Mouse (Mus musculus): ENCODE results near the gene Kpna1. TPM values are rescaled to one million over a fixed set of nuclear protein-coding genes. Genes with fewer than 3 reads are reported as not detected.
"Not testable (repeated sequence)": the region's sequence is repeated elsewhere in the genome, so short reads cannot be mapped to it uniquely, and the experiment has no call there.

Kpna1 gene
- polyA plus RNA-seq, 1 experiment, result 130 TPM

DNA sequence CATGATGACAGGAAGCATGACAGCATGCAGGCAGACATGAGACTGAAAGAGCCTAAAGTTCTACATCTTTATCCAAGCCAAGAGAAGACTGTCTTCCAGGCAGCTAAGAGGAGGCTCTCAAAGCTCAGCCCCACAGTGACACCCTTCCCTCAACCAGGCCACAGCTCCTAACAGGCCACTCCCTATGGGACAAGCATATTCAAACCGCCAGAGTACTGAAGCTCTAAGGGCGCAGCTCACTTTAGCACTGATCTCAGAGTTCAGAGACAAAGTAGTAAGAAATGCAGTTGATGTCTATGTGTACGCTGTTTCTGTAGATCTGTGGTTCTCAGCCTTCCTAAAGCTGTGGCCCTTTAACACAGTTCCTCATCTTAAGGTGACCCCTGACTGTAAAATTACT lies 27.3 kb upstream of the Kpna1 start:
- TF ChIP-seq CTCF (IDR thresholded peaks at IDR 0.05; ENCODE audit: insufficient read depth, low read depth, low read length) (no peak), POLR2A (IDR thresholded peaks at IDR 0.05; ENCODE audit: insufficient read depth, low read depth, low read length) (no peak)
- Histone ChIP-seq H3K4me1 (ENCODE audit: control insufficient read depth, insufficient read depth, low read length) (no peaks in the 10 kb centered on the region), H3K4me3 (ENCODE audit: insufficient read depth, low read depth, low read length) (no peak overlapping the region), H3K27ac (ENCODE audit: insufficient read depth, low read depth, low read length) (no peak overlapping the region)
- WGBS, result 96% methylated on average over 3 of the region's 3 CpGs

DNA sequence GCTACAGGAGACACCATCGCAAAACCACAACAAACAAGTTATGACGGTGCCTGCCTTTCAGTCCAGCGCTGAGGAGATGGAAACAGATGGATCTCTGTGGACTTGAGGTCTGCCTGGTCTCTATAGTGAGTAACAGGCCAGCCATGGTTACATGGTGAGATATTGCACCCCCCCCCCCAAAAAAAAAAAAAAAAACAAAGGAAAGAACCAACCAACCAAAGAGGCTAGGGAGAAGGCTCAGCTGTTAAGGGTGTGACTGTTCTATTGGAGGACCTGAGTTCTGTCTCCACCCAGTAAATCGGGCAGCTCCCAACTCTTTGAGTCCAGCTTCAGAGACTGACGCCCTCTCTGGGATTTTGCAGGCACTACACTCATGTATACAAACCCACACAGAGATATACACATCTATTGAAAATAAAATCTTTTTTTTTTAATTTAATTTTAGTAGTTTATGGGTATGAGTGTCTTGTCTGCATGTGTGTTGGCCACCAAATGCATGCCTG lies 25.9 kb upstream of the Kpna1 start:
- 93% methylated on average over 5 of the region's 5 CpGs for WGBS

GRCm38 (mm10) chr16:35965991-35966390 lies 12.6 kb upstream of the Kpna1 start:
- not testable (repeated sequence) for H3K4me1 ChIP-seq (ENCODE audit: control insufficient read depth, insufficient read depth, low read length); H3K4me3 ChIP-seq (ENCODE audit: insufficient read depth, low read depth, low read length); H3K27ac ChIP-seq (ENCODE audit: insufficient read depth, low read depth, low read length)
- 86% methylated on average over 4 of the region's 4 CpGs for WGBS

More for the DNA sequence above, 25.9 kb upstream of the Kpna1 start:
- Histone ChIP-seq H3K27ac (ENCODE audit: insufficient read depth, low read depth, low read length) (no peak overlapping the region), H3K4me1 (ENCODE audit: control insufficient read depth, insufficient read depth, low read length) (no peaks in the 10 kb centered on the region), H3K4me3 (ENCODE audit: insufficient read depth, low read depth, low read length) (no peak overlapping the region)
- TF ChIP-seq CTCF (IDR thresholded peaks at IDR 0.05; ENCODE audit: insufficient read depth, low read depth, low read length), result no peak
- no peak for TF ChIP-seq POLR2A (IDR thresholded peaks at IDR 0.05; ENCODE audit: insufficient read depth, low read depth, low read length)

- H3K4me3 ChIP-seq (ENCODE audit: insufficient read depth, low read depth, low read length), result no peak overlapping the region
- TF ChIP-seq POLR2A (IDR thresholded peaks at IDR 0.05; ENCODE audit: insufficient read depth, low read depth, low read length), result no peak
- TF ChIP-seq CTCF (IDR thresholded peaks at IDR 0.05; ENCODE audit: insufficient read depth, low read depth, low read length), result no peak
- no peaks in the 10 kb centered on the region for H3K4me1 ChIP-seq (ENCODE audit: control insufficient read depth, insufficient read depth, low read length)
- WGBS, result 54% methylated on average over 5 of the region's 5 CpGs
- H3K27ac ChIP-seq (ENCODE audit: insufficient read depth, low read depth, low read length), result no peak overlapping the region
Observed at GRCm38 (mm10) chr16:35966411-35967115, 12.0 kb upstream of the Kpna1 start.

DNA sequence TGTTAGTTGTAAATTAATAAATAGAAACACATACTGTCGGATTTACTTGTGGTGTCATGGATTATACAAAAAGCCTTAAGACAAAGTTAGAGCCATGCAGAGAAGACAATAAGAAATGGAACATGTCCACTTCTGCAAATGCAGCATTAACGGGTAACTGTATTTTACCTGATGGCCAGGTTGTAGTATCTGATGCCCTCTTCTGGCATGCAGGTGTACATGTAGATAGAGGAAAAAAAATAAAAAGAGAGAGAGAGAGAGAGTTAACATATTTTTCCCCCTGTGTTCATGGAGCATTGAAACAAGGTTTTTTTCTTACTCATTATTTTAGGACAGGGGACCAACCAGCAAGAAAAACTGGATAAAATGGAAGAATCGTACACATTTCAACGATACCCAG lies 11.2 kb upstream of the Kpna1 start:
- H3K27ac ChIP-seq (ENCODE audit: insufficient read depth, low read depth, low read length), result no peak overlapping the region
- H3K4me1 ChIP-seq (ENCODE audit: control insufficient read depth, insufficient read depth, low read length), result no peaks in the 10 kb centered on the region
- TF ChIP-seq POLR2A (IDR thresholded peaks at IDR 0.05; ENCODE audit: insufficient read depth, low read depth, low read length) (no peak), CTCF (IDR thresholded peaks at IDR 0.05; ENCODE audit: insufficient read depth, low read depth, low read length) (no peak)
- no peak overlapping the region for H3K4me3 ChIP-seq (ENCODE audit: insufficient read depth, low read depth, low read length)
- WGBS, result 94% methylated on average over 4 of the region's 4 CpGs

- Histone ChIP-seq H3K4me3 (ENCODE audit: insufficient read depth, low read depth, low read length) (no peak overlapping the region), H3K4me1 (ENCODE audit: control insufficient read depth, insufficient read depth, low read length) (no peaks in the 10 kb centered on the region), H3K27ac (ENCODE audit: insufficient read depth, low read depth, low read length) (no peak overlapping the region)
- TF ChIP-seq CTCF (IDR thresholded peaks at IDR 0.05; ENCODE audit: insufficient read depth, low read depth, low read length) (no peak), POLR2A (IDR thresholded peaks at IDR 0.05; ENCODE audit: insufficient read depth, low read depth, low read length) (no peak)
- 71% methylated on average over 2 of the region's 2 CpGs for WGBS
Observed at GRCm38 (mm10) chr16:35968149-35968548, 10.4 kb upstream of the Kpna1 start.

GRCm38 (mm10) chr16:35974021-35974420 lies 4.5 kb upstream of the Kpna1 start:
- WGBS, result 76% methylated on average over 1 of the region's 1 CpGs
- Histone ChIP-seq H3K27ac (ENCODE audit: insufficient read depth, low read depth, low read length) (no peak overlapping the region), H3K4me1 (ENCODE audit: control insufficient read depth, insufficient read depth, low read length) (no peaks in the 10 kb centered on the region), H3K4me3 (ENCODE audit: insufficient read depth, low read depth, low read length) (no peak overlapping the region)
- TF ChIP-seq CTCF (IDR thresholded peaks at IDR 0.05; ENCODE audit: insufficient read depth, low read depth, low read length), result no peak
- TF ChIP-seq POLR2A (IDR thresholded peaks at IDR 0.05; ENCODE audit: insufficient read depth, low read depth, low read length), result no peak

DNA sequence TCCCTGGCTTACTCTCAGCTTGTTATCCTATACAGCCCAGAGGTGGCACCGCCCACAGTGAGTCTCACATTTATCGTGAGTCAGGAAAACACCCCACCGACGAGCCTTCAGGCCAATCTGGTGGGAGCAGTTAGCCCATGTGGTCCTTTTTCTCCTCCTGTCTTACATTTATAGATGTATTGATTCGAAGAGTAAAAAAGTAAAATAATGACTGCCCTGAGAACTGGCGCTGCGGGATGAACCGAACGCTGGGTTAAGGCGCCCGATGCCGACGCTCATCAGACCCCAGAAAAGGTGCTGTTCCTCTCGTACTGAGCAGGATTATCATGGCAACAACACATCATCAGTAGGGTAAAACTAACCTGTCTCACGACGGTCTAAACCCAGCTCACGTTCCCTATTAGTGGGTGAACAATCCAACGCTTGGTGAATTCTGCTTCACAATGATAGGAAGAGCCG lies 2.8 kb downstream of the Kpna1 start:
- Histone ChIP-seq H3K4me3 (ENCODE audit: insufficient read depth, low read depth, low read length) (no peak overlapping the region), H3K4me1 (ENCODE audit: control insufficient read depth, insufficient read depth, low read length) (0 out of 2 replicates have a peak, but pooled peaks cover 2% of the 10 kb centered on the region), H3K27ac (ENCODE audit: insufficient read depth, low read depth, low read length) (no peak overlapping the region)
- WGBS, result 62% methylated on average over 19 of the region's 19 CpGs
- no peak for TF ChIP-seq POLR2A (IDR thresholded peaks at IDR 0.05; ENCODE audit: insufficient read depth, low read depth, low read length)
- TF ChIP-seq CTCF (IDR thresholded peaks at IDR 0.05; ENCODE audit: insufficient read depth, low read depth, low read length), result no peak

- H3K4me3 ChIP-seq (ENCODE audit: insufficient read depth, low read depth, low read length), result peak overlapping the region; percentile 22; the same call in 1 of the 2 replicates
- peaks cover 5% of the 10 kb centered on the region; the same call in 1 of the 2 replicates for H3K4me1 ChIP-seq (ENCODE audit: control insufficient read depth, insufficient read depth, low read length)
- peak overlapping the region; percentile 74 for H3K27ac ChIP-seq (ENCODE audit: insufficient read depth, low read depth, low read length)
- 2% methylated on average over 15 of the region's 15 CpGs for WGBS
- TF ChIP-seq CTCF (IDR thresholded peaks at IDR 0.05; ENCODE audit: insufficient read depth, low read depth, low read length) (no peak), POLR2A (IDR thresholded peaks at IDR 0.05; ENCODE audit: insufficient read depth, low read depth, low read length) (no peak)
Observed at GRCm38 (mm10) chr16:35982506-35982901, 4.0 kb downstream of the Kpna1 start.
